Mouse (Mus musculus): ENCODE measurements at regions not wholly inside any gene's neighbourhood (a gene's known extent, or its start where the extent isn't known, plus 50 kb on each side); places are given as distances from the start of the nearest gene placed in this dataset.

DNA sequence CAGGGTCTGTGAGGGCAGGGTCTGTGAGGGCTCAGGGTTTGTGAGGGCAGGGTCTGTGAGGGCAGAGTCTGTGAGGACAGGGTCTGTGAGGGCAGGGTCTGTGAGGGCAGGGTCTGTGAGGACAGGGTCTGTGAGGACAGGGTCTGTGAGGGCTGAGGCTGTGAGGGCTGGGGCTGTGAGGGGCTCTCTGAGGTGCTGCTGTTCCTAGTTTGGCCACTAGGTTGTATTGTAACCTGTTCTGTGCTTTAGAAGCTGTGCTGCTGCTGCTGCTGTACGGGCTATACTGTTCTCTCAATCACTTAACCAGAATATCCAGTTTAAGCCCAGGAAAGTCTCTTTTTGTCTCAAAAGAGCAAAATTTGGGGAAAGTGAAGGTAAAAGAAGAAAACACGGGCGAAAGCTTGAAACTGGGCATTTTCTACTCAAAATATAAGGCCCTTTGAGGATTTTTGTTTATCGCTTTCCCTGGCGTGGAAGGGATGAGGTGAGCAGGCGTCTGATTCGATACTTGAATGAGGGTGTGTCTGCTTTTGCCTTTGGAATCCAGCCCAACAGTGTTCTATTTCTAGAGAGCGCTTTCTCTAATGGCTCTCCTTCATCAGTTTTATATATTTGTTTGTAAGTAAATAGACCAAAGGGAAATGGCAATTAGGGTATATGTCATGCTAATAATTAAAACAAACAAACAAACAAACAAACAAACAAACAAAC lies 363.8 kb upstream of the Nr5a2 start:
- peak; percentile 57 for DNase-seq (ENCODE audit: low read depth)

DNA sequence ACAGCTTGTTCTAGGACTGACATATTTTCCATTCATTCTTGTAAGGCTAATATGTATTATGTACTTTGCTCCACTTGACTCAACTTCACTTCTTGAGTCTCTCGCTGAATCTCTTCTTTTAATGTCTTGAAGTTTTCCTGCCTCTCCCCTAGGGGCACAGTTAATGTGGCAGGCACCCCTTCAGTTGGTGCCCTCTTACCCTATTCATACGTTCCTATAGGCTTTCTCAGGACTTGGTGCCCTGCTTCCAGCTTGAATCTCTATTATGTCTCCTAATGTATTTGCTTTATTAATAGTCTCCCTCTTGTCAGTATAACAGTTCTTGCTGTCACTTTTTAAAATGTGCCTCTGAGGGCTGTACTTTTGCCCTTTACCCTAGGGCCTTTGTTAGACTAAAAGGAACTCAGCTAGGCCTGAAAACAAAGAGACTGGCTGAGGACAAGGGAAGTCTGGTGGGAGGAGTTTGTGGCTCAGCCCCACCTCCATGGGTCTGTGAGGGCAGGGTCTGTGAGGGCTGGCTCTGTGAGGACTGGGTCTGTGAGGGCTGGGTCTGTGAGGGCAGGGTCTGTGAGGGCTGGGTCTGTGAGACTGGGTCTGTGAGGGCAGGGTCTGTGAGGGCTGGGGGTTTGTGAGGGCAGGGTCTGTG lies 362.9 kb upstream of the Nr5a2 start:
- no peak for DNase-seq (ENCODE audit: low read depth)

DNA sequence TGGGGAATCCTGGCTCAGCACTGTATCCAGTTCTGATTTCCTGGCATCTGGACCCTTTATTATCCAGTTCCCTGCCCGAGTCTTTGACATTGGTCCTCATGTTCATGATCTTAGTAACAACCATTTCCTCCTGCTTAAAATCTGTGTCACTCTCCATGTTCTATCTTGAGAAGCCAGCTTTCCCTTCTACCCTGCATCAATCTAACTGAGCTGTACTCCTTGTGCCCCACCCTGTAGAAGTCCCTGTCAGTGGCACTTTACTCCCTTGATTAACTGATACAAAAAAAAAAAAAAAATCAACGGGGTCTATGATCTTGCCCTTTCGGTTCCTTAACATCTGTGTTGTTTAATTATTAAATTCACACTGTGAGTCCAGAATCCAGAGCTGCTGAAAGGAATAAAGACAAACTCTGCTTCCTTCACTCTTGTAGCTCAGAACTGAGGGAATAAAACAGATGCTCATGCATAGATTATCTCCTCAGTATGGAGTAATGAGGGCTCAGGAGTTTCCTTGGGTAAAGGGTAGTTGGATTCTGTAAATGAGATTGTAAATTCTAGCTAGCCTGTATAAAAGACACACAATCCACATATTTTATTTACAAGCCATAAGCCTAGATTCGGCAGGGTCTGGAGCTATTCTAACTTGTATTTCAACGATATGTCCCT lies 342.6 kb upstream of the Nr5a2 start:
- DNase-seq (ENCODE audit: low read depth) = no peak

DNA sequence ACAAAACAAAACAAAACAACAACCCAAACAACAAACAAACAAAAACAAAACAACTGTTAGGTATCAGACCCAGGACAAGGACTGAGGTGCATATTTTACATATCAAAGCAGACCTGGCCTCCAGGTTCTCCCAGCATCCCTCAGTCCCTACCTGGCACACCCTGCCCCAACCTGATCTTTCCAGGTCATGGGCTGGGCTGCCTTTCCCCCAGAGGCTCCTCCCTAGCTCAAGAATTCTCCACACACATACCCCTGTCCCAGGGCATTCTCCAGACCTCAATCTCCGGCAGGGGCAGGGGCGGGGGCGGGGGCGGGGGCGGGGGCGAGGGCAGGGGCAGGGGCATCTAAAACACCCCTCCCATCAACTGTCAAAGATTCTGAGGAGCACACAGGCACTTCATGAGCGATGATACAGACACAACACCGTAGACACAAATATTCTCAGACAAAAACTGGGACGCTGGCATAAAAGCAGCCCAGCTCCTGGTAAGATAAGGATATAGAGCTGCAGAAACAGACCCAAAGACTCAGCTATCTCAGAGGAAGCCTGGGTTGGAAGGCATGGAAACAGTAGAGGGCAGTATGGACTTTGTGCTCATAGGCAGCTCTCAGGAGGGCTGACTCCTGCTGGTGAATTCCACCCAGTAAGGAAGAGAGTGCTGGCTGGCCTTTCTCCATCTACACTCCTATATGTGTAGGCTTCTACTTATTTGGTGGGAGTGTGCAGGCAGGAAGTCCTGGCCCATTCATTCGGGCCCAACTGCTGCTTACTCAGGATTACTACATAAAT lies 337.7 kb upstream of the Nr5a2 start:
- DNase-seq (ENCODE audit: low read depth) = peak; percentile 72

DNA sequence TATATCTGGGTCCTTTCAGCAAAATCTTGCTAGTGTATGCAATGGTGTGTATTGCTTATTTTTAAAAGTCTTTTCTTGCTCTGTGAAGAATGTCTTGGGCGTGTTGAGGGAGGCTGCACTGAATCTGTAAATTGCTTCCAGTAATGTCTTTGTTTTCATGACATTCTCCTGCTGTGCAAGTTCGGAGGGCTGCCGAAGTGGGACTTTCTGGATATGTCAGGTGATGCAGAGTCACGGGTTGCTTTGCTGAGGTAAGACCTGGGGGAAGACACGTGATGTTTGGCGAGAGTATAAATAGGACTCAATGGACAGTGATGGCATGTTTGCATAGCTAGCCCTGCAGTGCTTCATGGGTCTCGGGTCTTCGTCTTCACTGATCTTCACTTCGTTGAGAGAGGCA lies 329.2 kb upstream of the Nr5a2 start:
- no peak for DNase-seq (ENCODE audit: low read depth)

DNA sequence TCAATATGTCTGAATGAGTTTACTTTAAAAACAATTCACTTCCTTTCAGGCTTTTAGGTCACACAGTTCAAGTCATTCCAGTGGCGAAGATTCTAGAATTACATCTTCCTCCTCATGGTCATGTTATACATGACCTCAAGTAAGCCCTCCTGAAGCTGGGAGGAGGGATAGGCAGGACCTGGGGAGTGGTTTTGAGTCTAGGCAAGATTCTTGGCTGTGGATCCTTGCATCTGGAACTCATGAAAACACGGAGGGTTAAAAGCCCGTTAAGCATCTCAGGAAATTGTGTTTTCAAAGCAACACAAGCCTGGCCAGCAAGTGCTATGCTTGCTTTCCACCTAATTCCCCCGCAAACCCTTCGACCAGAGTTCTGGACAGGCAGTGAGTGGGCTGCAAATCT lies 323.0 kb upstream of the Nr5a2 start:
- no peak for DNase-seq (ENCODE audit: low read depth)

DNA sequence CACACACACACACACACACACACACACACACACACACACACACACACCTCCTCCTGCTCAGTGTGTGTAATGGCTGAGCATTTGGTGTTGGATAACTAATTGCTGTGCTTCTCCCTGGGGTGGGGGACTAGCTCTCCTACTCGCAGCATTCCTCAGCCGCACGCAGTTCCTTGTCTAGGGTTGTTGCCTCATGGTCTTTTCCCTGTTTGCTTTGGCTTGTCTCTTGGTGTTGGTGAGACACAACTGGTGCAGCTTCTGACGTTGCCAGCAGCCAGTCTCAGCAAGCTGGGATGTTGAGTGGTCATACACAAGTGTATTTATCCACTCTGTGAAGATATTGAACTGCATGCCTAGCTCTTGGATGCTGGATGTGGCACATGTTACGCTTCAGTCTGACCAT lies 322.2 kb upstream of the Nr5a2 start:
- no peak for DNase-seq (ENCODE audit: low read depth)

DNA sequence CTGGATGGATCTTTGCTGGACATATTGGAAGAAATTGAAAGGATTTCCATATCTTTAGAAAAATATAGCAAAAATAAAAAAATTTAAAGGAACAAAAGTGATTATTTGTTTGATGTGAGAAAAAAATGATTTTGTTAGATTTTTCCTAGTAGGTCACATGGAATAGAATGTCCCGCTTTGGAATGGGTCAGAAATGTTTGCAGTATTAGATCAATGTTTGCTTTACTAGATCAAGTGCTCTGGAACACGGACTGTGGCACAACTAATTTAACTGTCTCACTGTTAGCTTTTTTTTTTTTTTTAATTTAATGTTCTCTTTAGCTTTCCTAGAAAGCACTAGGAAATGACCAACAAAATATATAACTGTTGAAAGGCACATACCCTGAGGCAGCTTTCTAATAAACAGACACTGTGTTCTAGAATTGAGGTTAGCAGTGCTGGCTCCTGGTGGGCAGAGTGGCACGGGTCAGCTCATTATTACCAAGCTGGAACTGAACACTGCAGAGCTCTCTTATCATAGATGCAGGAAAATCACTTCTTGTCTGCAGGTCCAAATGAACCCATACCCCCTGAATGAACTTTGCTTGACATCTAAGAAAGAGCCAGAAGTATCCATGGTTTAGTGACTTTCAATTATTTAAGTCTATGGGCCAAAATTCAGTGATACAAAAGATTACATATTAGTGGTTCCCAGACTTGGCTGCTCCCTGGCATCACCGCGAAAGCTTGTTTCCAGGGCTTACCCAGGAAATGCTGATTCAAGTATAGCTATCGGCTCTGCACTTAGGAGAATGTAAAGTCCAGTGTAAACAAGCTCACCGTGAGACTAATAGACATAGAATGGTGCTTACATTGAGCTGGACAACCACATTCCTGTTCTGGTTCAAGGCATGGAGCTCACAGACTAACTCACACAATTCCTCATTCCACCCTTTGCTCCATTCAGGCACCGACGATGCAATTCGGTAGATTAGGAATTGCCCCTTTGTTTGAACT lies 320.4 kb upstream of the Nr5a2 start:
- no peak for DNase-seq (ENCODE audit: low read depth)

DNA sequence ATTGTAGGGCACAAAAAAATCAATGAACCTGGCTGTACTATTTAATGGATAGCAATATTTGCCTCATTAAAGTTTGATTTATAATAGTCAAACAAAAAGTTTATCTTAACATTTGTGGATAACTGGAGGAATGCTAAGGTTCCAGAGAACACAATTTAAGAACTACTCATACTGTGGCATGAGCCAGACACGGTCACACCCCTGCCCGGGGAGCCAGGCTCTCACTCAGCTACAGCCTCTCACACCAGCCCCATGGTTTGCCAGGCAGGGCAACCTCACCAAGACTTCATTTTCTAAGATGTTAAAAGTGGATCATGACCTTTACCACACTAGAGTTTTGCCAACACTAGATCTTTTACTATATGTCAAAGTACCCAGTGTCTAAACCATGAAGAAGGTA lies 319.7 kb upstream of the Nr5a2 start:
- no peak for DNase-seq (ENCODE audit: low read depth)

DNA sequence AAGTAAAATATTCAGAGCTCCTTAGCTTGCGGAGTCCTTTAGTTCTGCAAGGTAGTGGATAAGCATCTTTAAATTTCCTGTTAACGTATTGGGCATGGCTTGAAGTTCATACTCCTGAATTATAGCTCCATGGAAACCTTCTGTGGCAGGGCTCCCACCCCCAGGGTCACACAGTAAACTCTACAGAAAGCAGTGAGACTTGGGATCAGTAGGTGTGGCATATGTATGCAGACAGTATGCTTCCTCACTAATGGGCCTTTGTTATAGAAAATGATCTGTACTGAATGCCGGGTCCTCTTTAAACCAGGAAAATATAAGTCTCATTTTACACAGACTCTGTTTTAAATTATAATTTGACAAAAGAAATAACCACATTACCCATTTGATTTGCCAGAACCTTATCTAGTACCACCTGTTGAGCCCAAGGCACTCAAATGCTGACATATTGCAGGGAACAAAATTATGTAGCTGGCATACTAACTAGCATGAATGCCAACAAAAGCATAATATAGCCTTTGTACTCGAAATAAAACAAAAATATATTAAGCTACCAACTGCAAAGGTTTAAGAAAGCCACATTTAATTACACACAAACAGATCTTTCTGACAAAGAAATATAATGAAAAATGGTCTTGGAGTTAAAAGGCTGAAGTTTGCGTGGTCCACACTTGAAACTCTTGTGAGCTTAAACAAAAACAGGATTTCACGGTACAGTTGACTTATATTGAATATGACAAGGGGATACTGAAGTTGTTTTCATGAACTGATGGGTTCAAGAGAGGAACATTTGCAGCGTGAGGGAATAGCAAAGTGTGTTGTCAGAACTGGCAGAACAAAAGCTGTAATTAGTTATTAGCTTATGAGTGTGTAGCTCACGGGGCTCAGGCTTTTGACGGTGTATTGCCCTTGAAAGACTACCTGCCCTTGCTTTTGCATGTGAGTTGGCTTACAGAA lies 310.7 kb upstream of the Nr5a2 start:
- DNase-seq (ENCODE audit: low read depth) = no peak

DNA sequence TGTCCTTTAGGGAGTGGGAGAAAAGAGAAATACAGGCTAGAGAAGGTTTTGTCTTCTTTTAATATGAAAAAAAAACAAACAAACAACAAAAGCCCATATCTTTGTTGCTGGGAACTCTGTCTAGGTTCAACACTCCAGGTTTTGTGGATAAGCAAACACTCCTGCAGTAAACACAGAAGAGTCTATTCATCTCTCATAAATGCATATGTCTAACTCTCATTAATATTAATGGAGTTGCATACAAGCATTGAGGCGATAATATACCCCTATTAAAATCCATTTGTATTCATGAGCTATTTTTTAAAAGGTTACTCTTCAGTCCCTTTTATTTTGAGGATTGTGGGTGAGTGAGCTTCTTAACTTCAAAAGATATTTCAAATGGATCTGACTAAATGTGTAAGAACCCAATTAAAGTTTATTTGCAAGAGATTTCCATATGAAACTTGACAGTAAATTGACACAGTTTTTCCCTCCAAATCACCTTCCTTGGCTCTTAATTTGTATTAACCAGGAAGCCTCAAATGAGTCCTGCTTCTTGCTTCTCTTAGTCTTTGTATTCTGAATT lies 302.6 kb upstream of the Nr5a2 start:
- no peak for DNase-seq (ENCODE audit: low read depth)

DNA sequence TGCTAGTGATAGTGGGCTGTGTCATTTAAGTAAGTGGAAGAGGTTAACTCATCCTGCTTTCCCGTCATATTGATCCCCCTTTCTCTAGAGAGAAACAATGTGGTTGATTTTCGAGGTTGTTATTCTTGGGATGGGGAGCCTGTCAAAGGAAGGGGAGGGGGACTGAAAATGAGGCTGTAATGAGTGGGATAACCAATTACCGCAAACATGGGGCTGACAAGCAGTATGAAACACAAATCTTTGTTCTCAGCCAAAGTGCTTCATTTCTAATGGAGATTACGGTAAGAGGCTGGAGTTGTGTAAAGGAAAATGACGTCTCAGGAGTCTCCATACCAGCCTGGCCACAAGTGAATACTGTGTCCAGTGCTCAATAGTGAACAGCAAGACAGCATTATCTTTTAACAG lies 301.9 kb upstream of the Nr5a2 start:
- DNase-seq (ENCODE audit: low read depth) = no peak

DNA sequence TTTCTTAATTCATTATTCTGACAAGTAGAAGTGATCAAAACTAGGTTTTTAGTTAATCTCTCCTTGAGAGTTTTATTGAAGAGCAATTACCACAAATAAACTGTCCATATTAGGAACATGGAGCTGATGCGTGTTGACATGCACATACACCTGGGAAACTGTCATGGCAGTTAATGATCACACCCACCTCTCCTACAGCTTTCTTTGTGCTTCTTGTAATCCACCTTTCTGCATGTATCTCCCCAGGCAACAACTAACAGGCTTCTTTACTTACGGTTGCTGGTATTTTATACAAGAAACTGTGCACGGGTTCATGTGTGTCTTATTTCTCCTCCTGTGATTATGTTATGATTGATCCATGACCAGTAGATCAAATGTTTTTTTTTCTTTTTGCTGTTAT lies 296.0 kb upstream of the Nr5a2 start:
- DNase-seq (ENCODE audit: low read depth) = no peak

DNA sequence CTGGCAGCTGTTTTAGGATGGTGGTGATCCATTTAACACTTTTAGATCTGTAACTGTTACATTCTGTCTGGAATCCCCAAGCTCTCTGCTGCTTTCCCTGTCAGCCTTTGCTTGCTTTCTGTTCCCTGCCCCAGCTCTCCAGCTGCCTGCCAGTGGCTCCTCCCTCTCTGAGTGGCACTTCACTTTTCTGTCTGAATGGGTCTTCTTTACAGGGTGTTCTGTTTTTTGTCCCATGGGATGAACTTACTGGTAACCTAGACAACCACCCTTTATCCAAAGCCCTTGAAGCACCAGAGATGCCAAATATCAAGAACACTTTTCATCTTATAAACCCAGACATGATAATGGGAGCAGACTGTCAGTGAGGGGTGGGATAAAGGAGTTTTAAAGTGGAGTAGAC lies 294.8 kb upstream of the Nr5a2 start:
- no peak for DNase-seq (ENCODE audit: low read depth)

DNA sequence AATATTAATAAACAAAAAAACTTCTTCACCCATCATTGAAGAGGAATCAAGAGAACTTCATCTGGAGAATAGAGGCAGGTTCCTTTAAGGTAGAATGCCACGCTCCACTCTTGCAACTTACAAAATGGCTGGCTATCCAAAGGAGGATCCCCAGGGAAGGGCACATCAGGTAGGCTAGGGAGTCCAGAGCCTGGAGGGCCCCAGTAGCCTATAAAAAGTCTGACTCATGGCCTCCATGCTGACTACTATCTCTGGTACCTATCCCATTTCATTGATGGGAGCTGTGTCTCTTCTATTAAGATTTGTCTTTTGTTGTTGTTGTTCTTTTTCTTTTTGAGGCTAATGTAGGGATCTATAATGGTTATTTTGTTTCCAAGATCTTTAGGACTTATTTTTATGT lies 294.4 kb upstream of the Nr5a2 start:
- DNase-seq (ENCODE audit: low read depth) = no peak

DNA sequence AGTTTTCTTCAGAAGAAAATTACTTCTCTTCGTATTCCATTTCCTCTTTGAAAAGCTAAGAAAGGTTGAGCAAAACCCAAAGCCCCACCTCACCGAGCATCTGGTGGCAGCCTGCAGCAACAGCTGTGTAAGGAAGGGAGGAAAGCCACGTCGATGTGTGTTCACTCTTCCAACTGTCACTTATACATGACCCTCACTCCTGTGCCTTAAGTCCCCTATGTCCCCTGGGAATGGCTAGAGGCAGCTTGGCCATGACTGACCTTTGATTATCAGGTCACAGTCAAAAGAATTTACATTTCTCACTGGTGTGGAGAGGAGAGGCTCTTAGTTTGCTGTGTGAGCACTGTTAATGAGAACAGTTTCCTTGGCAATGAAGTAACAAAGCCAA lies 266.8 kb upstream of the Nr5a2 start:
- DNase-seq (ENCODE audit: low read depth) = no peak

DNA sequence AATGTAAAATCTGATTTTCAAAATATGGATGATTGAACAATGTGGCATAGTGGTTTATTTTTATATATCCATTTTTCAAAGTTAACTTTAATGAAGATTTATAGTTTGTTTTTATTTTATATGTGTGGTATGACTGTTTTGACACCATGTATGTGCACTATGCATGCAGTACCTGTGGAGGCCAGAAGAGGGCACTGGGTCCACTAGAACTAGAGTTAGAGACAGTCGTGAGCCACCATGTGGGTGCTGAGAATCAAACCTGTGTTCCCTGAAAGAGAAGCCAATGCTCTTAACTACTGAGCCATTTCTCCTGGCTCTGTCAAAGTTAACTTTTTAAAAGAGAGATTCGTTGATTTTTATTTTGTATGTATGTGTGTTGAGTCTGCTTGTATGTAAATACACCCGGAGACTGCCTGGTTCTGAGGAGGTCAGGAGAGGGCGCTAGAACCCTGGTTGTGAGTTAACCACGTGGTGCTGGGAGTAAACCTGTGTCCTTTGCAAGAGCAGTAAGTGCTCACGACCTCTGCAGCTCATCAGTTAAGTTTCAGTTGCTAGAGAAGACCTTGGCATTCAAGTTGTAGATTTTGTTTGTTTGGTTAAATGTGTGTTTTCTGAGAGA lies 266.3 kb upstream of the Nr5a2 start:
- DNase-seq (ENCODE audit: low read depth) = peak; percentile 17

DNA sequence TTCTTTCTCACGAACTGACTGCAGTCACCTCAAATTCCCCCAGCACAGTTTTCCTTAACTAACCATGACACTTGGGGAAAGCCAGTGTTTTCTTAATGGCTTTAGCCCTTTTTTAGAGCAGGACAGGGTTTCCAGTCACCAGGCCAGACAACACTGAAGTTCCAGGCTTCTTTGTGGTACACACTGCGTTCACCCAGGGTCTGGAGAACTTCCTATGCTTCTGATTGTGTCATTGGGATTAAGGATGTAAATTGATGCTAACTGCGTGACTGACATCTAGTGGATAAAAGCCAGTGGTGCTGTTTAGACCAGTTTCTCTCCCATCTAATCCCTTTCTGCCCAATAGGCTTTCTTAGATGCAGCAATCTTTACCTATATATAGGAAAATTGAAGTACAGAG lies 265.2 kb upstream of the Nr5a2 start:
- DNase-seq (ENCODE audit: low read depth) = peak; percentile 60

DNA sequence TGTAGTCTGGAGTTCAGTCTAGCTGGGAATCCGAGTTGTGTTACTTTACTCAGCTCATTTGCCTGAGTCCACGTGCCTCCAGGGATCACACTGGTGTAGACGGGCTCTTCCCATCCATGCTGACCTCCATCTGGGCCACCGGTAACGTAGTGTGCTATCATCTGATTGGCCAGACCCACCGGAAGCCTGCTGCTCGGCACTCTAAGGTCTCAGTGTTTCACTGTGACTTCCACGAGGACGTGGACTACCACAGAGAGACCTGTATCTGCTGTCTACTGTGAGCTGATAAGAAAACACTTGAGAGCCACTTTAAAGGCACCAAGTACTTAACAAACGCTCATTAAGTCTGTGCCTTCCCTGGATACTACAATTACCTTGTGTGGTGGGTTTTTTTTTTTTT lies 262.8 kb upstream of the Nr5a2 start:
- DNase-seq (ENCODE audit: low read depth) = peak; percentile 47

Measured in 416B (cell line).